Mouse (Mus musculus) kidney, postnatal 0 days (tissue): ENCODE measurements around the gene Usp20. TPM values are rescaled to one million over a fixed set of nuclear protein-coding genes. Genes with fewer than 3 reads are reported as not detected.
A peak's percentile ranks its signal among the peaks of the same experiment; 100 is the strongest.

Experiments
- ATAC-seq: fragments of 200-750 bp; cut with Nextera tagmentation; replicated peaks from 2 replicates; pipeline ENCODE4 v1.8.0; 2017; ENCODE audit warnings: low read depth, moderate number of reproducible peaks, moderate TSS enrichment, moderate library complexity; ENCODE audit not compliant: low FRiP score
- DNase-seq: peaks from one replicate; pipeline ENCODE4 v3.0.0-alpha.2; 2016; ENCODE audit warnings: low spot score
- H3K27ac ChIP-seq: fragments of 300-500 bp; sonication (generic); 2 replicates; pipeline ENCODE4 v1.5.1; 2014; ENCODE audit warnings: mild to moderate bottlenecking
- H3K27me3 ChIP-seq: fragments of 300-500 bp; sonication (generic); 2 replicates; pipeline ENCODE4 v1.6.1; 2014; ENCODE audit warnings: low read length, mixed read lengths; ENCODE audit not compliant: insufficient read depth
- H3K36me3 ChIP-seq: fragments of 300-500 bp; sonication (generic); 2 replicates; pipeline ENCODE4 v1.6.1; 2014; ENCODE audit warnings: low read length, mixed read lengths; ENCODE audit not compliant: insufficient read depth
- H3K4me1 ChIP-seq: fragments of 300-500 bp; sonication (generic); replicated peaks from 2 replicates; pipeline ENCODE4 v1.6.1; 2014; ENCODE audit warnings: antibody characterized with exemption, low read length, mixed read lengths; ENCODE audit not compliant: insufficient read depth
- H3K4me2 ChIP-seq: fragments of 300-500 bp; sonication (generic); 2 replicates; pipeline ENCODE4 v1.6.1; 2014; ENCODE audit warnings: mild to moderate bottlenecking, low read length, moderate library complexity, mixed read lengths
- H3K4me3 ChIP-seq: fragments of 300-500 bp; sonication (generic); replicated peaks from 2 replicates; pipeline ENCODE4 v1.5.1; 2014; ENCODE audit warnings: low read depth, low read length
- H3K9ac ChIP-seq: fragments of 300-500 bp; sonication (generic); 2 replicates; pipeline ENCODE4 v1.6.1; 2014; ENCODE audit warnings: low read depth, low read length
- H3K9me3 ChIP-seq: fragments of 300-500 bp; sonication (generic); replicated peaks from 2 replicates; pipeline ENCODE4 v1.6.1; 2016; ENCODE audit warnings: low read length, inconsistent platforms, mixed read lengths
- CTCF ChIP-seq: IDR thresholded peaks from 2 replicates; pipeline ENCODE4 v1.5.1; 2016; ENCODE audit warnings: antibody characterized with exemption, low read depth, mild to moderate bottlenecking, moderate library complexity
- WGBS: fragments of 180-500 bp; shearing (Covaris S2); extraction: QIAGEN DNeasy Blood & Tissue Kit; methylation state at CpG from one replicate; pipeline ENCODE4 v1.1.7; 2014; 5-methylcytosine and 5-hydroxymethylcytosine counted together
- polyA plus RNA-seq: library from polyadenylated mRNA; unstranded; fragments of >200 nt; fragmentation: Nextera tagmentation; extraction: Ambion mirVana; gene quantifications from 2 replicates; pipeline ENCODE4 v1.2.1, GENCODE M21; 2015

The Usp20 gene
- polyA plus RNA-seq = 12.9 and 15.9 TPM in 2 replicates

DNA sequence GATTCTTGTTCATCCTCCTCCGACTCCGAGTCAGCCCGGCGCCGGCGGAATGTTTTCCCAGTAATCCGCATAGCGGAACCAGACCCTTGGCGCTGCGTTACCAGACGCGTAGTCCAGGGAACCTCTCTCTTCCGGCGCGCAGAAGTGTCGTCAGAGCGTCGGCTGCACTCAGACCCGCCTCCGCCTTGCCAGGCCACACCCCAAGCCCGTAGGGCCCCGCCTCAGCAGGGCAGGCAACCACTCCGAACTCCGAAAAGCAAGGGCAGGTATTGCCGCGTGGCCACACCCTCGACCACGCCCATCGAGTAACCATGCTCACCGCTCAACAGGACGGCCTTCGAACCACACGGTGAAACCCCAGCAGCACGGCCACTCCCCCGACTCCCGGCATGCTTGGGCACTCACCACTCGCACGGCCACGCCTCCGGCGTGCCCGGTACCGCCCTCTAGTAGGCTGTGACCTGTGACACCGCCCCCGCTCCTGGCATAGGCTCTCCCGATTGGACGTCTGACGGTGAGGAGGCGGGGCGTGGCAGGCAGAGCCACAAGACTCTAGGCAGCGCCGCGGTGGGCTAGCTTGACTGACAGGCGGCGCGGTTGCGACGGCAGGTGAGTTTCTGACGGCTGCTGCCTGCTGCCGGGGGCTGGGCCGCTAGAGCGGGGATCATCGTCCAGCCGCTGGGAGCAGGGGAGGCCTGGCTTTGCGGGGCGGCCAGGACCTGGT is at the start of gene Usp20, which contains the start of gene BC005624:
Gene Usp20 (plus strand): TSS at position 490 of the 724 bp plus-strand sequence.
Gene BC005624 (minus strand): TSS at position 412 of the 724 bp plus-strand sequence.
- peak within 1 kb of the TSS; percentile 32; the same call in 1 of the 2 replicates for H3K27ac ChIP-seq
- WGBS = under 1% methylated on average over 66 of the region's 66 CpGs
- peak; percentile 97 for ATAC-seq

DNA sequence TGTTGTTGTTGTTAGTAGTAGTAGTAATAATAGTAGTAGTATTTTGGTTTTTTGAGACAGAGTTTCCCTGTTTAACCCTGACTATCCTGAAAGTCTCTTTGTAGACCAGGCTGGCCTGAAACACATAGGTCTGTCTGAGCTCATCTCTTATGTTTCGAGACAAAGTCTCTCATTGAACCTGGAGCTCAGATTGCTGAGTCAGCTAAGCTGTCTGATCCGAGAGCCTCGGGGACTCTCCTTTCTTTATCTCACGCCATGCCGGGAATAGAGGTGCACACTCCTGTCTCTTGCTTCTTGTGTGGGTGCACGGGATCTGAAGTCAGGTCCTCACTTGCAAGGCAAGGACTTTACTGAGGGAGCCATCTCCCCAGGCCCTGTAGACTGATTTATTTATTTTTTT is 49.0 kb upstream of the Usp20 start:
- DNase-seq = no peak
- Histone ChIP-seq H3K36me3 (no peaks in the 10 kb centered on the region), H3K4me2 (no peak overlapping the region), H3K4me3 (no peak overlapping the region), H3K9me3 (no peaks in the 10 kb centered on the region), H3K27ac (no peak overlapping the region), H3K27me3 (no peaks in the 10 kb centered on the region), H3K4me1 (peaks cover 12% of the 10 kb centered on the region; the same call in 1 of the 2 replicates), H3K9ac (no peak overlapping the region)
- no peak for TF ChIP-seq CTCF
- WGBS = 77% methylated on average over 6 of the region's 6 CpGs
- no peak for ATAC-seq

More for the DNA sequence above, at the start of gene Usp20, which contains the start of gene BC005624:
- Histone ChIP-seq H3K9ac (peak within 1 kb of the TSS; percentile 70), H3K9me3 (no peaks in the 10 kb centered on the region), H3K4me2 (peak within 1 kb of the TSS; percentile 75), H3K4me3 (peak within 1 kb of the TSS; percentile 81), H3K27me3 (no peaks in the 10 kb centered on the region), H3K36me3 (peaks cover 22% of the 10 kb centered on the region), H3K4me1 (0 out of 2 replicates have a peak, but pooled peaks cover 8% of the 10 kb centered on the region)
- peak; percentile 99 for DNase-seq
- TF ChIP-seq CTCF = peak; percentile 45; the same call in 1 of the 2 replicates

DNA sequence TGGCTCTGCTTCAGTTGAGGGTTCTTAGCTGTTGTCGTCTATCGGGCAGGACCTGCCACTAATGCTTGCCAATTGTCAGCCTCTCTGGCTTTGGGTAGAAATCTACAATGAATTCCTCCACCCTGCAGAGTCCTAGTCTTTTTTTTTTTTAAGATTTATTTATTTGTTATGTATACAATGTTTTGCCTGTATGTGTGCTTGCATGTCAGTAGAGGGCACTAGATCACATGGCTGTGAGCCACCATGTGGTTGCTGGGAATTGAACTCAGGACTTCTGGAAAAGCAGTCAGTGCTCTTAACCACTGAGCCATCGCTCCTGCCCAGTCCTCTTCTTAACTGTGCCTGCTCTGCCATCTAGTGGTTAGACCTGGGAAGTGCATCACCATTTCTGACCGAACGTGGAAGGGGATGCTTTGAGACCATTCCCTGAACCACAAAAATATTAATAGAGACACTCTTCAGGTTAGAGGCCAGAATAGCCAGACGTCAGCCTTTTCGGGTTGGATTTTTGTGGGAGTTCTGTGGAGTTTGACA is 48.1 kb upstream of the Usp20 start:
- peak; percentile 97 for TF ChIP-seq CTCF
- DNase-seq (peak; percentile 89), ATAC-seq (no peak)
- Histone ChIP-seq H3K4me3 (no peak overlapping the region), H3K36me3 (no peaks in the 10 kb centered on the region), H3K4me2 (no peak overlapping the region), H3K27ac (no peak overlapping the region), H3K9ac (no peak overlapping the region), H3K9me3 (no peaks in the 10 kb centered on the region), H3K4me1 (peaks cover 9% of the 10 kb centered on the region; the same call in 1 of the 2 replicates), H3K27me3 (no peaks in the 10 kb centered on the region)
- 21% methylated on average over 7 of the region's 7 CpGs for WGBS

DNA sequence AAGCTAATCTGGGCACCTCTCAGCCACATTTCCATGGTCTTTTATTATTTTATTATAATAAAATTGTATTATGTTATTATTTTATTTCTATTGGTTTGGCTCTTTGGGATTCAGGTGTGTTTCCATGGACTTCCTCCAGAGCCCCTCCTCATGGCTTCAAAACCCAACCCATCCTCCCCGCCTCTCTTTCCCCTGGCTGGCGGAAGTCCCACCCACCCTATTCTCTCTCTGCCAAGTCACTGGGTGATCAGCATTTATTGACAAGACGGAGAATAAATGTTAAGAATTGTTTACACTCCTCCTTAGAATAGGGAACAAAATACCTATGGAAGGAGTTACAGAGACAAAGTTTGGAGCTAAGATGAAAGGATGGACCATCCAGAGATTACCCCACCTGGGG is 45.3 kb upstream of the Usp20 start:
- 75% methylated on average over 3 of the region's 3 CpGs for WGBS
- no peak overlapping the region for H3K9ac ChIP-seq
- ATAC-seq = no peak
- H3K9me3 ChIP-seq = no peaks in the 10 kb centered on the region
- no peak for TF ChIP-seq CTCF
- DNase-seq = no peak
- H3K4me3 ChIP-seq = no peak overlapping the region
- H3K4me1 ChIP-seq = no peaks in the 10 kb centered on the region
- H3K27ac ChIP-seq = no peak overlapping the region
- H3K4me2 ChIP-seq = no peak overlapping the region
- no peaks in the 10 kb centered on the region for H3K36me3 ChIP-seq
- no peaks in the 10 kb centered on the region for H3K27me3 ChIP-seq

DNA sequence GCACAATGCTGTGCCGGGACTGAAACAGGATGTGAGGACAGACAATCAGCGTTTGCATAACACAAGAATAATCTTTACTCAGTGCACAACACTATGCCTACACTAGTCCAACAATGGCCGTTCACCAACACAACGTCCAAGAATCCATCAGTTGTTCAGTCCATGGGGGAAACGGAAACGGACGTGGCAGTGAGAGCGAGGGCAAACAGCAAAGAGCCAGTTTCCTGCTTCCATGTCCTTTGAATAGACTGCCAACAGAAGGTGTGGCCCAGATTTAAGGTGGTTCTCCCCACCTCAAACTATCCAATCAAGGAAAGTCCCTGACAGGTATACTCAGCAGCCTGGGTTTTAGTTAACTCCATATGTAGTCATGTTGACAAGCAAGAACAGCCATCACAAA is 44.3 kb upstream of the Usp20 start:
- no peak for DNase-seq
- no peak for TF ChIP-seq CTCF
- H3K36me3 ChIP-seq = no peaks in the 10 kb centered on the region

DNA sequence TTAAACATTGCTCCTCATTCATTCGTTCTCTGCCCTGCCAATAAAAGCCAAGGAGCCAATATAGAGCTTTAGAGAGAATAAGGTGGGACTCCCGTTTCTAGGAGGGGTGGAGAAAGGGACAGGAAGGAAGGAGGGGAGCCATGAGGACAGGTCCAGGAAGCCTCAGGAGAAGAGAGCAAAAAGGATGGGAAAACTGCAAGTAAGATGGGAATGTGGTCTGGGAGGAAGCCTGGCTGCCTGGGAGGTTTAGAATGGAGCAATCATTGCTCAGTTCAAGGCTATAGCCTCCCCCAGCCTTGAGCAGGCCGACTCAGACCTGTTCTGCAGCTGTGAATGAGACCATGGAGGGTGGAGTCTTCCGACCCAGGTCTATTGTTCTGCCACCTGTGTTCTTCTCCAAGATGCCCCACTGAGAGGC is 43.5 kb upstream of the Usp20 start:
- H3K4me1 ChIP-seq = no peaks in the 10 kb centered on the region
- H3K4me2 ChIP-seq = no peak overlapping the region
- no peak overlapping the region for H3K9ac ChIP-seq
- H3K27ac ChIP-seq = no peak overlapping the region
- H3K4me3 ChIP-seq = no peak overlapping the region
- H3K27me3 ChIP-seq = no peaks in the 10 kb centered on the region
- H3K9me3 ChIP-seq = no peaks in the 10 kb centered on the region
- ATAC-seq (no peak), DNase-seq (no peak)
- no peaks in the 10 kb centered on the region for H3K36me3 ChIP-seq
- 48% methylated on average over 4 of the region's 4 CpGs for WGBS
- TF ChIP-seq CTCF = no peak

More for the DNA sequence above, 44.3 kb upstream of the Usp20 start:
- H3K4me3 ChIP-seq = no peak overlapping the region
- H3K4me1 ChIP-seq = no peaks in the 10 kb centered on the region
- H3K27ac ChIP-seq = no peak overlapping the region
- ATAC-seq = no peak
- H3K9me3 ChIP-seq = no peaks in the 10 kb centered on the region
- WGBS = 75% methylated on average over 8 of the region's 8 CpGs
- no peak overlapping the region for H3K9ac ChIP-seq
- H3K4me2 ChIP-seq = no peak overlapping the region
- no peaks in the 10 kb centered on the region for H3K27me3 ChIP-seq
